Mouse (Mus musculus): ENCODE data around the gene Acsl5.

DNA sequence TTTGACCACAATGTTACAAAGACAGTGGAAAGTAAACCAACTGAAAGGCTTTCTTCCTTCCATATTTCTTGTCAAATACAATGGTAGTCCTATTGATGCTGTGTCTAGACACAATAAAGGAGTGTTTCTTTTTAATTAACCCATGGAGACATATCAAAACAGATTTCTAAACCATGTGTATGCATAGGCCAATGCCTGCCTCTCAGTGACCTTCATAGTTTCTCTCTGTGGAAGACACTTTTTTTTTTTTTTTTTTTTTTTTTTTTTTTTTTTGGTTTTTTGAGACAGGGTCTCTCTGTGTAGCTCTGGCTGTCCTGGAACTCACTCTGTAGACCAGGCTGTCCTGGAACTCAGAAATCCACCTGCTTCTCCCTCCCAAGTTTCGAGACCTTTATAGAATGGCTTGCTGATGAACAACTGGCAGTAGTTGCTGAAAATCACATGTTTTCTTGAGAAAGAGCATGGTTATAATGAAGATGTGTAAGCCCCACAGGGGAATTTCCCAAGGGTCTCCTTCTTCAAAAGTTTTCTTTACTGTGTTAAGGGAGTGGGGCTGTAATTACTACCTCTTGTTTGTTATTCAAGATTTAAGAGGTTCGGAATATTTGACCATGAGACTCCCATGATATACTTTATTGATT, 40.6 kb downstream of the Acsl5 start:
- no peak for TF ChIP-seq CTCF (conservative IDR thresholded peaks at IDR 0.05; ENCODE audit: insufficient read depth, insufficient read length, low read depth, low read length)
- no peak for TF ChIP-seq POLR2A (IDR thresholded peaks at IDR 0.05; ENCODE audit: low read depth, low read length)

Data from kidney, adult 2 months (tissue).